Mouse (Mus musculus): ENCODE results near the gene Zdhhc14. TPM values are rescaled to one million over a fixed set of nuclear protein-coding genes. Genes with fewer than 3 reads are reported as not detected.

Zdhhc14 gene
- total RNA-seq (2018; cell fraction: chromatin; rRNA removed) = 100 to 1,000 TPM in 12 of 26 experiments, 10 to 100 TPM in 14; 22.4 to 161 (median 75.9) TPM
- total RNA-seq (2018; cell fraction: cytosol; rRNA removed) = 10 to 100 TPM; 11.3 to 53.2 (median 29.3) TPM
- total RNA-seq (2018; cell fraction: nucleus; rRNA removed) = 100 to 1,000 TPM in 11 of 26 experiments, 10 to 100 TPM in 15; 17.2 to 226 (median 59.0) TPM
- 22.9 to 52.7 TPM (median 43.5 TPM) in 3 replicates for polyA plus RNA-seq (2018)

DNA sequence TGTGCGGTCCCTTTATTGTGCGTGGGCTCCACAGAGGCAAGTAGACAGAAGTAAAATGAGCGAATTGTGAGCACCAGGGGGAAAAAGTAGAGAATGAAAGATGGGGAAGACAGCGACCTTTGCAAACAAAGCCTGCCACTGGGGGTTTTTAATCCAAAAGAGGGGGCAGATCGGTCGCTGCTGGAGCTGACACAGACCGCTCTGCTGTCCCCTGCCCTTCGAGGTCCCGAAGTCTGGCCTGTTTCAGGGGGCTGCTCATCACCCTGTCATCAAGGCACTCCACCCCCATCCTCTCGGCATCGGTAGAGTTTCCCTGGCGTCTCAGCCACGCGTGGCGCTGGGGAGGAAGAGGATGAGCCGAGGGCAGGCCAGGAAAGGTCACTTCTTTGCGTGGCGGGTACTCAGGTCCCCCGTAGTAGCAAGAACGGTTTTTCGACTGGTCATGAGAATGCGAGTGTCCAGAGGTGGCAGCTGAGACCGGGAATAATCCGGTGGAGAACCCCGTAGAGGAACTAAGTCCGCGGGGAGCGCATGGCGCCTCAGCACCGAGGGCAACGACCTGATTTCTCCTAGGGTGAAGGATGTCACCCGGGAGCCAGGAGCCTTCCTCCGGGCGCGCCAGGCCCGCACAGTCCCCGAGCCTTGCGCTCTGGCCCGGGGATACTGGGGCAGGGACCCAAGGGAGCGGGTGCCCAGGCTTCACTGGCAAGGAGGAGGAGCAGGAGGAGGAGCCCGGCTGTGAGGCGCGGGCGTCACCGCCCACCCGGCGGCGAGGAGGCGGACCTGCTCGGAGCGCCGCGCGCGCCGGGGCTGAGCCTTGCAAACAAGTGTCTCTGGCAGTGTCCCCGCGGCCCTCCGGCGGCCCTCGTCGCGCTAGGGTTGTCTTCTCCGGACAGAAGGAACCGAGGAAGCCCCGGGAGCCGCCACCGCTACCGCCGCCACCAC, at the start of gene Zdhhc14:
Zdhhc14 (plus strand) TSS at position 757 of the 945 bp plus-strand sequence.
- peak within 1 kb of the TSS; percentile 80 for H3K27ac ChIP-seq
- peak within 1 kb of the TSS; percentile 84 for H3K4me3 ChIP-seq (ENCODE audit: inconsistent target)
- WGBS (ENCODE audit: missing documents) = 1% methylated on average over 51 of the region's 70 CpGs
- H3K79me2 ChIP-seq (ENCODE audit: inconsistent target) = peaks cover 38% of the 10 kb centered on the region
- H3K36me3 ChIP-seq (ENCODE audit: inconsistent target) = no peaks in the 10 kb centered on the region

DNA sequence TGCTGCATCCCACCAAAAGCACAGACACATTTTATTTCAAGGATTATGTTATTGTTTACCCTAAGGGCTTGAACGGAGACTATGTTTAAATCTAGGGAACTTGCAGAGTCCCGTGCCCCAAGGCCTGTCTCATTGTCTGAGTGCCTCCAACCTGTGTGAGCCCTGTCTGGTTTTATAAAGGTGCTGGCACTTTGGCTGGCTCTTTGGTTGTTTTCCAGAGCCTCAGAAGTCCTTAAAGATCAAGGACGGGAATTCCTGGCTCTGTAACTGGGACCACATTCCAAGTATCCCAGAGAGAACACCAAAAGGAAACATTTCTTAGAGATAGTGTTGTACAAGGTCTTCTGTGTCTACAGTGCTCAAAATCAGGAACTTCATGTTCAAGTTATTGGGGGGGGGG, 49.1 kb upstream of the Zdhhc14 start:
- H3K79me2 ChIP-seq (ENCODE audit: inconsistent target) = peaks cover 18% of the 10 kb centered on the region
- no peak overlapping the region for H3K27ac ChIP-seq
- 82% methylated on average over 3 of the region's 3 CpGs for WGBS (ENCODE audit: missing documents)
- no peak overlapping the region for H3K4me3 ChIP-seq (ENCODE audit: inconsistent target)
- H3K36me3 ChIP-seq (ENCODE audit: inconsistent target) = no peaks in the 10 kb centered on the region

DNA sequence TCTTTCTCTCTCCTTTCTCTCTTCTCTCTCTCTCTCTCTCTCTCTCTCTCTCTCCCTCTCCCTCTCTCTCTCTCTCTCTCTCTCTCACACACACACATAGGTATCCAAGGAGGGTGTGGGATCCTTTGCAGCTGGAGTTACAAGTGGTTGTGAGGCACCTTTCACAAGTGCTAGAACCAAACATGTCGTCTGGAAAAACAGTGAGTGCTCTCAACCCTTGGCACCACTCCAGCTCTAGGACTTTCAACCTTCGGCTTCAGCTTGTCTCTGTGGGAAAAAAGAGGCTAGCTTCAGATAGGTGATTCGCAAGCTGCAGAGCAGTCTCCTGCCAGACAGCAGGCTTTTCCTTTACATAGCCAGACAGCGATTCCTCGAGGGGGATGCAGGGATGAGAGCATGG, 48.6 kb upstream of the Zdhhc14 start:
- Histone ChIP-seq H3K79me2 (ENCODE audit: inconsistent target) (peaks cover 13% of the 10 kb centered on the region), H3K27ac (no peak overlapping the region), H3K36me3 (ENCODE audit: inconsistent target) (no peaks in the 10 kb centered on the region), H3K4me3 (ENCODE audit: inconsistent target) (no peak overlapping the region)
- 75% methylated on average over 5 of the region's 5 CpGs for WGBS (ENCODE audit: missing documents)

GRCm38 (mm10) chr17:5453657-5454056, 38.7 kb upstream of the Zdhhc14 start:
- 82% methylated on average over 4 of the region's 4 CpGs for WGBS (ENCODE audit: missing documents)

DNA sequence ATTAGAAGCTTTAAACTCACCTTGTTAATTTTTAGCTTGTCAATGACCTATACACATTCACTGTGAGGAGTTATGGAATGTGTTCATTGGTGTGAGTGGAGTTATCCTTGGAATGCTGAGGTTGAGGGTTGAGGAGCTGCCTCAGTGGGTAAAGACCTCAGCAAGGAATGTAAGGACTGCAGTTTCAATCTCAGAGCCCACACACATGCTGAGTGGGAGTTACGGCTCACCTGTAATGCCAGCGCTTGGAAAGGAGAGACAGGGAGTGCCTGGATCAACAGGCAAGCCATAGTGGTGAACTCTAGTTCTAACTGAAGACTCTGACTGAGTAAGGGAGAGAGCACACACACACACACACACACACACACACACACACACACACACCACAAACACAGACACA, 28.4 kb upstream of the Zdhhc14 start:
- H3K4me3 ChIP-seq (ENCODE audit: inconsistent target) = no peak overlapping the region
- no peak overlapping the region for H3K27ac ChIP-seq
- H3K79me2 ChIP-seq (ENCODE audit: inconsistent target) = no peaks in the 10 kb centered on the region
- 100% methylated on average over 2 of the region's 2 CpGs for WGBS (ENCODE audit: missing documents)
- no peaks in the 10 kb centered on the region for H3K36me3 ChIP-seq (ENCODE audit: inconsistent target)

More at GRCm38 (mm10) chr17:5453657-5454056, 38.7 kb upstream of the Zdhhc14 start:
- Histone ChIP-seq H3K36me3 (ENCODE audit: inconsistent target) (no peaks in the 10 kb centered on the region), H3K4me3 (ENCODE audit: inconsistent target) (no peak overlapping the region), H3K27ac (no peak overlapping the region), H3K79me2 (ENCODE audit: inconsistent target) (no peaks in the 10 kb centered on the region)

- Histone ChIP-seq H3K79me2 (ENCODE audit: inconsistent target) (no peaks in the 10 kb centered on the region), H3K36me3 (ENCODE audit: inconsistent target) (no peaks in the 10 kb centered on the region), H3K27ac (no peak overlapping the region), H3K4me3 (ENCODE audit: inconsistent target) (no peak overlapping the region)
- 91% methylated on average over 7 of the region's 8 CpGs for WGBS (ENCODE audit: missing documents)
These were observed 25.6 kb upstream of the Zdhhc14 start for GRCm38 (mm10) chr17:5466736-5467135.

- no peaks in the 10 kb centered on the region for H3K36me3 ChIP-seq (ENCODE audit: inconsistent target)
- no peak overlapping the region for H3K4me3 ChIP-seq (ENCODE audit: inconsistent target)
- H3K27ac ChIP-seq = no peak overlapping the region
- WGBS (ENCODE audit: missing documents) = 71% methylated on average over 4 of the region's 4 CpGs
- H3K79me2 ChIP-seq (ENCODE audit: inconsistent target) = no peaks in the 10 kb centered on the region
These were observed 25.2 kb upstream of the Zdhhc14 start for GRCm38 (mm10) chr17:5467177-5467576.

DNA sequence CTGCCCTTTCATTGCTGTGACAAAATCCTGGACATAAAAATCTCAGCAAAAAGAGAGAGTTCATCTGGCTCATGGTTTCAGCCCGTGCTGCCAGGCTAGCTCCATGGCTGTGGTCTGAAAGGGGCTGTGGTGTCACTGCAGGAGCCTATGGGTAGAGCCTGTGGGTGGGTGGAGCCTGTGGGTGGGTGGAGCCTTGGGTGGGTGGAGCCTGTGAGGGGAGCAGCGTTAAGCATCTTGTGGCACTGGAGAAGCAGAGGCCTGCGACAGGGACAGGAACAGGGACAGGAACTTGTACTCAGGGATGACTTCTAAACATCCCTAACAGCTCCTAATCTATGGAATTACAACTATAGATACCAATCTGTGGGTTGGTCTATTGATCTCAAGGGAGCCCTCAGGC, 20.1 kb upstream of the Zdhhc14 start:
- no peak overlapping the region for H3K27ac ChIP-seq
- H3K79me2 ChIP-seq (ENCODE audit: inconsistent target) = no peaks in the 10 kb centered on the region
- no peak overlapping the region for H3K4me3 ChIP-seq (ENCODE audit: inconsistent target)
- H3K36me3 ChIP-seq (ENCODE audit: inconsistent target) = no peaks in the 10 kb centered on the region
- WGBS (ENCODE audit: missing documents) = 51% methylated on average over 3 of the region's 3 CpGs

GRCm38 (mm10) chr17:5475960-5476725, 16.2 kb upstream of the Zdhhc14 start:
- H3K36me3 ChIP-seq (ENCODE audit: inconsistent target) = no peaks in the 10 kb centered on the region
- no peak overlapping the region for H3K4me3 ChIP-seq (ENCODE audit: inconsistent target)
- no peaks in the 10 kb centered on the region for H3K79me2 ChIP-seq (ENCODE audit: inconsistent target)
- WGBS (ENCODE audit: missing documents) = 40% methylated on average over 14 of the region's 14 CpGs
- H3K27ac ChIP-seq = no peak overlapping the region

- H3K36me3 ChIP-seq (ENCODE audit: inconsistent target) = no peaks in the 10 kb centered on the region
- no peak overlapping the region for H3K27ac ChIP-seq
- no peaks in the 10 kb centered on the region for H3K79me2 ChIP-seq (ENCODE audit: inconsistent target)
- H3K4me3 ChIP-seq (ENCODE audit: inconsistent target) = no peak overlapping the region
- WGBS (ENCODE audit: missing documents) = 27% methylated on average over 4 of the region's 4 CpGs
These were observed 8.9 kb upstream of the Zdhhc14 start for GRCm38 (mm10) chr17:5483456-5483855.

DNA sequence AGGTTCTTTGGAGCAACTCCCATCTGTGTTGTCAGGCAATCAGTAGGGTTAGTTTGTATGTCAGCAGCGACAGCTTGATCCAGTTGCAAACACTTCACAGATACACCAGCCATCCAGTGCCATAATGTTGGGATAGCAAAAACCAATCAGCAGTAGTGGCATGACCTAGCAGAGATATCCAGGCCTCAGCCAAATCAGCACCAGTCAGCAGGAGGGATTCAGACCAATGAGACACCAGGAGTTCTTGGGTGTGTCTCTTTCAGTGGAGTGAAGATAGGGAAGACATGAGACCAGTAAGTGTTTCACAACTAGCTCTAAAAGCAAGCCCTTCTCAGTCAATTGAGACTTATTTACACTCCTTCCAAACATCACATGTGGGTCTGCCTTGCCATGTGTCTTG, 7.7 kb upstream of the Zdhhc14 start:
- H3K79me2 ChIP-seq (ENCODE audit: inconsistent target) = no peaks in the 10 kb centered on the region
- 100% methylated on average over 1 of the region's 1 CpGs for WGBS (ENCODE audit: missing documents)
- no peak overlapping the region for H3K27ac ChIP-seq
- H3K4me3 ChIP-seq (ENCODE audit: inconsistent target) = no peak overlapping the region
- no peaks in the 10 kb centered on the region for H3K36me3 ChIP-seq (ENCODE audit: inconsistent target)

DNA sequence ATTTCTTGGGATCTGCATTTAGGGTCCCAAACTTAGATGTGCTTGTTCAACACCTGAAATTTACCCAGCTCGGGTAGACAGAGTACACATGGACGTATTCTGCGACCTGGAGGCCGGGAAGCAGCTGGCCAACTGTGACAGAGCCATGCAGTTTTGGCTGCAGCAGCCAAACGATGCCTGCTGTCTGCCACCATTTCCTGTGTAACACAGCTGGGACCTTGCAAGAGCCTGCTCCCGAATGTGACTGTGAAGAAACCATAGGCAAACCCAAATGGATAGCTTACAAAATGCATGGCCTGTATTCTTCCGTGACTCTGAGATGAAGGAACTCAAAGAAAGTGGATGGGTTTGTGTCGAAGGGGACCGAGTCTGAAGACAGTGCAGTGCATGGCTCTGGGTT, 4.2 kb upstream of the Zdhhc14 start:
- Histone ChIP-seq H3K79me2 (ENCODE audit: inconsistent target) (no peaks in the 10 kb centered on the region), H3K27ac (no peak overlapping the region), H3K4me3 (ENCODE audit: inconsistent target) (no peak overlapping the region), H3K36me3 (ENCODE audit: inconsistent target) (no peaks in the 10 kb centered on the region)
- 54% methylated on average over 9 of the region's 9 CpGs for WGBS (ENCODE audit: missing documents)

DNA sequence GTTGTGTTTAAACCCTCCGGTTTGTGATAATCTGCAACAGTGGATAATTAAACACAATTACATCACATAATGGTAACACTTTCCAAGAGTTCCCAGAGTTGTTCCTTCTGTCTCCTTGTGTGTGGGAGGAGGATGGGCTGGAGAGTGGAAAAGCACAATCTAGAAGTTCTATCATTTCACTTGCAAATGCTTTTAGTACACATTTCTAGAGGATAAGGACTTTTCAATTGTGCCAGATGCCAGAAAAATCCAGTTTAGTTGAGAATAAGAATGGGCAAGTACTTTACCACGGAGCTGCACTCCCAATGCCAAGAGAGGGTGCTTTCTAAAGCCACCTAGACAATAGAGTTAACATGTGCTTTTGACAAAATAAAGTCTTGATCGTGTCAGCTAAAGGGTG, 2.0 kb upstream of the Zdhhc14 start:
- no peaks in the 10 kb centered on the region for H3K36me3 ChIP-seq (ENCODE audit: inconsistent target)

GRCm38 (mm10) chr17:5491031-5491800, 1.1 kb upstream of the Zdhhc14 start:
- peaks cover 30% of the 10 kb centered on the region for H3K79me2 ChIP-seq (ENCODE audit: inconsistent target)
- peak overlapping the region; percentile 80 for H3K27ac ChIP-seq
- WGBS (ENCODE audit: missing documents) = 1% methylated on average over 27 of the region's 29 CpGs
- H3K4me3 ChIP-seq (ENCODE audit: inconsistent target) = peak overlapping the region; percentile 77
- no peaks in the 10 kb centered on the region for H3K36me3 ChIP-seq (ENCODE audit: inconsistent target)

More for the DNA sequence above, 2.0 kb upstream of the Zdhhc14 start:
- H3K27ac ChIP-seq = no peak overlapping the region
- WGBS (ENCODE audit: missing documents) = 85% methylated on average over 3 of the region's 3 CpGs
- no peak overlapping the region for H3K4me3 ChIP-seq (ENCODE audit: inconsistent target)
- peaks cover 21% of the 10 kb centered on the region for H3K79me2 ChIP-seq (ENCODE audit: inconsistent target)

All from macrophage (primary cell).